Mouse (Mus musculus): Measurements from ENCODE around the gene Ppp1r14c.

DNA sequence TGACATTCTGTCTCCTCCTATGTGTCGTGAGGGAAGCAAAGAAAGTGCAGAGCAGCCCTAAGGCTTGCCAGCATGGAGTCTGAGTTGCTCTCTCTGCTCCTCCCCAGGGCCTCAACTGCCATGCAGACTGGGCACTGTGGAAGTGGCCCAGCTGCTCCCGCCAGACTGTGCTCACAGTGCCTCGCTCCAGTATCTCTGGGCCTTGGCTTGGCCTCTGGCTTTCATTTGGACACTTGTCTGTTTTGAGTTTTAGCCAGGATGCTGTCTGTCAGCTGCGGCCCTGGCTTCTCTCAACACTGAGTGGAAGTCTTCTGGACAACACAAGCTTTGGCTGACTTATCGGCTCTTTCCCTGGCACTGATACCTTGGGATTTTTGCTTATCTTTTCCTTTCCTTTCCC lies 49.0 kb downstream of the Ppp1r14c start:
- TF ChIP-seq CTCF (IDR thresholded peaks at IDR 0.05; ENCODE audit: low read depth) (no peak), EP300 (optimal IDR thresholded peaks at IDR 0.05) (no peak)

All from stomach, postnatal 0 days (tissue).